10 mouse cellular contexts compared by ENCODE assay signal in the genomic region with DNA sequence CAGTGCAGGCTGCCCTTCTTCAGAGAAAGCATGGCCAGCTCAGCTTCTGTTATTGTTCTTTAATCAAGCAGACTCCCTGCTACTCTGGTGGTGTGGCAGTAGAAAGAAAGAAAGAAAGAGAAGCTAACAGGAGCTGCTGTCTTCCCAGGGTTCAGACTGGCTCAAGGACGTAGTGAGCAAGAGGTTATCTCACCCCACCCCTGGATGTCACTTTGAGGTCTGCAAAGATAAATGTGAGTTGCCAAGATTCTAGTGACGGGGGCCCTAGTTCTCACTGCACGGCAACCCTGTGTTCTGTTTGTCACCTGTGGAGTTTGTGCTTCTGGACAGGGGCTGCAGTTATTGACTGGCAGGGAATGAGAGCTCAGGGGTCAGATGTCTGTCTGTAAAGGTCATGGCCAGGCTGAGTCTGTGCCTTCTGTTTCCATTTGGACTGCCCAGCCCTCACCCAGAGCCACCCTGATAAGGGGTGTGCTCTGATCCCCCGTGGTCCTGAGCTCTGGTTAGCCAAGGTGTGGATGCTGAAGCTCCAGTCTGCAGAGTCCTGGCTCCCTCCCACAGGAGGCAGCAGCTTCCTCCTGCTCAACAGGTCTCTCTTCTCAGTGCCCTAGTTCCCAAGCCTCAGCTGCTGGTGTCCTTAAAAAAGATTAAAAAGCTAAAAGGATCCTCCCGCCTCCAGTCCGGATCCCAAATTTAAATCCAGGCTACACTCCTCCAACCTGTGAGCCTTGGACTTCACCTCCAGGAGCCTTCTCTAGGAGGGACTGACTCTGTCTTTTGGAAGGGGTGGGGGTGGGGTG.
DNase-seq lines count a peak whose midpoint lies in the region; ATAC-seq and TF ChIP-seq lines count a peak whose summit lies in the region.
"Had no signal": no experiment of that assay in that cellular context is flagged by ENCODE, and none has a peak within 500 bp of the region (broad histone marks: within the 10 kb centered on the region; RNA-seq: fewer than 3 reads in every experiment).

No protein-coding gene starts in this region.

- H3K4me3 ChIP-seq in ES-Bruce4 (ENCODE audit: low read depth, low read length): no peak overlapping the region
- H3K4me3 ChIP-seq in forebrain, postnatal 0 days (ENCODE audit: low read depth, low read length): peak overlapping the region; percentile 44
- peak overlapping the region; percentile 31 for H3K4me3 ChIP-seq in midbrain, embryonic 13.5 days (replicated peaks)
- no peak overlapping the region for H3K4me3 ChIP-seq in heart, embryonic 12.5 days

- WGBS in forebrain, postnatal 0 days: 24% methylated on average over 6 of the region's 6 CpGs
- WGBS in midbrain, embryonic 13.5 days: 34% methylated on average over 6 of the region's 6 CpGs
- WGBS in heart, embryonic 12.5 days: 27% methylated on average over 6 of the region's 6 CpGs

- ATAC-seq in forebrain, postnatal 0 days: 0 out of 2 replicates have a peak, but pooled peaks have one; percentile 12
- peak; percentile 57 for ATAC-seq in midbrain, embryonic 13.5 days
- ATAC-seq in heart, embryonic 12.5 days (ENCODE audit: insufficient number of reproducible peaks, low FRiP score): no peak

- H3K9ac ChIP-seq in ES-Bruce4 (ENCODE audit: low read depth, poor library complexity, severe bottlenecking): no peak overlapping the region
- H3K9ac ChIP-seq in forebrain, postnatal 0 days: peak overlapping the region; percentile 61
- peak overlapping the region; percentile 48 for H3K9ac ChIP-seq in midbrain, embryonic 13.5 days (replicated peaks)
- H3K9ac ChIP-seq in heart, embryonic 12.5 days: no peak overlapping the region

- peak overlapping the region; percentile 65 for H3K4me2 ChIP-seq in forebrain, postnatal 0 days (ENCODE audit: low read depth)
- H3K4me2 ChIP-seq in midbrain, embryonic 13.5 days (replicated peaks): peak overlapping the region; percentile 48
- H3K4me2 ChIP-seq in heart, embryonic 12.5 days: no peak overlapping the region

- H3K27ac ChIP-seq in ES-Bruce4 (ENCODE audit: insufficient read depth, low read length): peak overlapping the region; percentile 47
- H3K27ac ChIP-seq in forebrain, postnatal 0 days (ENCODE audit: low read depth, low read length): peak overlapping the region; percentile 70
- H3K27ac ChIP-seq in midbrain, embryonic 13.5 days: peak overlapping the region; percentile 74
- no peak overlapping the region for H3K27ac ChIP-seq in heart, embryonic 12.5 days (ENCODE audit: poor library complexity, severe bottlenecking)

- peak; percentile 81 for DNase-seq in brain, adult 2 months (ENCODE audit: low read depth, low spot score)
- DNase-seq in forebrain, postnatal 0 days: no peak
- no peak for DNase-seq in yolk sac, embryonic 10.5 days (ENCODE audit: low spot score)
- no peak for DNase-seq in retina, embryonic 14.5 days (ENCODE audit: low spot score)
- DNase-seq: cerebellum, postnatal 36 days; kidney, postnatal 10 days; thymus, postnatal 25 days had no signal

- no peak for TF ChIP-seq POLR2A in ES-Bruce4 (IDR thresholded peaks at IDR 0.05; ENCODE audit: insufficient read depth, low read length)

- peaks cover 11% of the 10 kb centered on the region for H3K4me1 ChIP-seq in ES-Bruce4 (ENCODE audit: control insufficient read depth, insufficient read depth, low read length)
- peaks cover 29% of the 10 kb centered on the region for H3K4me1 ChIP-seq in forebrain, postnatal 0 days (ENCODE audit: insufficient read depth)
- peaks cover 45% of the 10 kb centered on the region for H3K4me1 ChIP-seq in midbrain, embryonic 13.5 days (replicated peaks)
- H3K4me1 ChIP-seq in heart, embryonic 12.5 days (replicated peaks): peaks cover 17% of the 10 kb centered on the region

- H3K9me3 ChIP-seq in ES-Bruce4 (replicated peaks; ENCODE audit: control insufficient read depth, insufficient read depth, low read length, poor library complexity, severe bottlenecking): no peaks in the 10 kb centered on the region
- H3K9me3 ChIP-seq in forebrain, postnatal 0 days (ENCODE audit: low read length): no peaks in the 10 kb centered on the region
- H3K9me3 ChIP-seq in midbrain, embryonic 13.5 days: no peaks in the 10 kb centered on the region
- H3K9me3 ChIP-seq in heart, embryonic 12.5 days (replicated peaks): no peaks in the 10 kb centered on the region

- no peak for TF ChIP-seq CTCF in ES-Bruce4 (IDR thresholded peaks at IDR 0.05; ENCODE audit: low read depth, low read length)
- TF ChIP-seq CTCF in forebrain, postnatal 0 days (IDR thresholded peaks at IDR 0.05; ENCODE audit: low read depth): 0 out of 2 replicates have a peak, but pooled peaks have one; percentile 10

- no peaks in the 10 kb centered on the region for H3K36me3 ChIP-seq in ES-Bruce4 (ENCODE audit: control insufficient read depth, insufficient read depth, low read length, poor library complexity, severe bottlenecking)
- no peaks in the 10 kb centered on the region for H3K36me3 ChIP-seq in forebrain, postnatal 0 days (ENCODE audit: insufficient read depth)
- no peaks in the 10 kb centered on the region for H3K36me3 ChIP-seq in midbrain, embryonic 13.5 days
- H3K36me3 ChIP-seq in heart, embryonic 12.5 days: no peaks in the 10 kb centered on the region

- TF ChIP-seq EP300 in ES-Bruce4 (IDR thresholded peaks at IDR 0.05; ENCODE audit: insufficient read depth, low read depth, low read length): no peak

- H3K27me3 ChIP-seq in ES-Bruce4 (ENCODE audit: control insufficient read depth, insufficient read depth, low read length, poor library complexity, severe bottlenecking): no peaks in the 10 kb centered on the region
- no peaks in the 10 kb centered on the region for H3K27me3 ChIP-seq in forebrain, postnatal 0 days (ENCODE audit: insufficient read depth, low read length)
- H3K27me3 ChIP-seq in midbrain, embryonic 13.5 days: no peaks in the 10 kb centered on the region
- H3K27me3 ChIP-seq in heart, embryonic 12.5 days (replicated peaks): 0 out of 2 replicates have a peak, but pooled peaks cover 11% of the 10 kb centered on the region

Comparison
In these comparisons a context has a peak if more than half of its experiments do, and no peak if none do; other contexts are left out.
1. H3K4me3 ChIP-seq: peak in forebrain, postnatal 0 days (single experiment) and midbrain, embryonic 13.5 days (single experiment); none in ES-Bruce4 (single experiment) and heart, embryonic 12.5 days (single experiment).
2. H3K9ac ChIP-seq: peak in forebrain, postnatal 0 days (single experiment) and midbrain, embryonic 13.5 days (single experiment); none in ES-Bruce4 (single experiment) and heart, embryonic 12.5 days (single experiment).